In genomic region chr2:19414222-19414965, GRCm38 (mm10) we compare ENCODE assay signal across 8 mouse cellular contexts. TPM values are rescaled to one million over a fixed set of nuclear protein-coding genes. Genes with fewer than 3 reads are reported as not detected.
DNase-seq lines count a peak whose midpoint lies in the region; ATAC-seq lines count a peak whose summit lies in the region.

No protein-coding gene starts in this region.

- no peaks in the 10 kb centered on the region for H3K9me3 ChIP-seq in hindbrain, embryonic 15.5 days

- peak overlapping the region; percentile 59 for H3K4me2 ChIP-seq in hindbrain, embryonic 15.5 days

- peak; percentile 14 for DNase-seq in adipocyte (ENCODE audit: low spot score)
- DNase-seq in cerebellum, postnatal 14 days: peak; percentile 84 to 91
- peak; percentile 41 to 85 for DNase-seq in frontal cortex, adult 2 months (ENCODE audit: extremely low spot score in 1 of 2, low spot score in 1 of 2)
- peak; percentile 22 for DNase-seq in left cerebral cortex, adult 11 months (ENCODE audit: low spot score)
- DNase-seq in lung, postnatal 36 days: peak; percentile 62
- peak; percentile 75 to 81 for DNase-seq in right cerebral cortex, adult 2 months (ENCODE audit: low spot score in 2 of 2)
- DNase-seq in urinary bladder, postnatal 36 days (ENCODE audit: low spot score in 2 of 2): peak; percentile 27 to 43

- 20% methylated on average over 19 of the region's 19 CpGs for WGBS in hindbrain, embryonic 15.5 days

- peak overlapping the region; percentile 31 for H3K9ac ChIP-seq in hindbrain, embryonic 15.5 days

- no peaks in the 10 kb centered on the region for H3K36me3 ChIP-seq in hindbrain, embryonic 15.5 days

- peak overlapping the region; percentile 36 for H3K4me3 ChIP-seq in hindbrain, embryonic 15.5 days

- 0 out of 2 replicates have a peak, but pooled peaks cover 4% of the 10 kb centered on the region for H3K4me1 ChIP-seq in hindbrain, embryonic 15.5 days (replicated peaks)

- peak; percentile 65 for ATAC-seq in hindbrain, embryonic 15.5 days (ENCODE audit: low FRiP score, low read depth)

- peaks cover 5% of the 10 kb centered on the region; the same call in 1 of the 2 replicates for H3K27me3 ChIP-seq in hindbrain, embryonic 15.5 days

- no peak overlapping the region for H3K27ac ChIP-seq in hindbrain, embryonic 15.5 days (replicated peaks)

RNA-seq across cellular contexts. Expression of gene Ptf1a, which starts 31.1 kb away (rescaled TPM):
- polyA plus RNA-seq in frontal cortex, adult 2 months (2012; rRNA removed): not detected in 2 replicates
- 1.4 and 2.7 TPM in 2 replicates for polyA plus RNA-seq in hindbrain, embryonic 15.5 days (2015; fragmentation: Nextera tagmentation; extraction: Ambion mirVana)

RNA-seq across cellular contexts. Expression of gene Msrb2, which starts 43.2 kb away (rescaled TPM):
- polyA plus RNA-seq in frontal cortex, adult 2 months (2012; rRNA removed): 40.2 and 44.4 TPM in 2 replicates
- 9.6 and 11.5 TPM in 2 replicates for polyA plus RNA-seq in hindbrain, embryonic 15.5 days (2015; fragmentation: Nextera tagmentation; extraction: Ambion mirVana)

Comparison
In these comparisons a context has a peak if more than half of its experiments do, and no peak if none do; other contexts are left out.
1. DNase-seq: peak in every context shown above with its lines; median percentile 88 in cerebellum, postnatal 14 days; 78 in right cerebral cortex, adult 2 months; 63 in frontal cortex, adult 2 months; 62 in lung, postnatal 36 days; 35 in urinary bladder, postnatal 36 days; 22 in left cerebral cortex, adult 11 months; 14 in adipocyte.